Comparison of ENCODE assay signal across 8 mouse cellular contexts in the genomic region with DNA sequence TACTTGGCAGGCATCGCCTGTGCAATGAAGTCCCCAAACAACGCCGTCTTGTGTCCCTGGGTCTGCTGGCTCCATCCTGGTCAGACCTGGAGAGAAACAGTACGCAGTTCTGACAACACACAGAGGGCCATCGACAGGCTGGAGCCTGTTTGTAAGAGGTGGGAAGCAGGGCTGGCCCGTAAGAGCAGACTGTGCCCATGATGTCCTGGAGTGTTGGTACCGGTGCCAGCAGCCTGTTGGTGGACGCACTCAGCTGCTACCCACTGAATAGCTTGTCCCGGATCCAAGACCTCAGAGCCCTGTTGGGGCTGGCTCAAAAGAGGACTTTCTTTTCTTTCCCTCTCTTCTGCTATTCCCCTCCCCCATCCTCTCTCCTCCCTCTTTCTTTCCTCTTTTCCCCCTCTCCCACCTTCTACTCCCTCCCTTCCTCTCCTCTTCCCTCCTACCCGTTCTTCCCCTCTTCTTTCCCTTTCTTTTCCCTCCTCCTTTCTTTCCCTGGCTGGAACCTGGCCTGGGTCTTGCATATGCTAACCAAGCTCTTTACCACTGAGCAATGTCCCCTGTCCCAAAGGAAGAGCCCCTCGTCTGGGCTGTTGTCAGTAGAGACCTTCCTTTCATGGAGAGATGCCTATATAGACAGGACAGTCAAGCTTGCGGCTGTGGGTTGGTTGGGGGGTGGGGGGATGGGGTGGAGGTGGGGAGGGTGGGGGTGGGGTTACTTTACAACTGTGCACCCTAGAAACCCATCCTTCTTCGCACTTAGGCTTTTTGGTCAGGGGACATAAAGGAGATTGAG. TPM values are rescaled to one million over a fixed set of nuclear protein-coding genes. Genes with fewer than 3 reads are reported as not detected.
DNase-seq lines count a peak whose midpoint lies in the region; ATAC-seq and TF ChIP-seq lines count a peak whose summit lies in the region.

No protein-coding gene starts in this region.

- ATAC-seq in limb, embryonic 14.5 days (ENCODE audit: low FRiP score, low read depth) = no peak
- ATAC-seq in megakaryocyte, adult 5-6 weeks (ENCODE audit: poor library complexity, severe bottlenecking) = no peak

- peak overlapping the region; percentile 68 for H3K4me3 ChIP-seq in testis, adult 2 months (ENCODE audit: control insufficient read depth, low read depth, low read length)
- H3K4me3 ChIP-seq in limb, embryonic 14.5 days (replicated peaks; ENCODE audit: low read length) = no peak overlapping the region

- DNase-seq in heart, adult 11 months = peak; percentile 86
- DNase-seq in heart, postnatal 36 days = no peak
- no peak for DNase-seq in testis, postnatal 14 days (ENCODE audit: low spot score)
- DNase-seq in limb, embryonic 14.5 days (ENCODE audit: low spot score) = no peak
- DNase-seq in ovary, postnatal 10 days (ENCODE audit: low spot score) = no peak
- no peak for DNase-seq in embryo, embryonic 9.5 days (ENCODE audit: extremely low spot score)

- no peaks in the 10 kb centered on the region for H3K9me3 ChIP-seq in limb, embryonic 14.5 days (ENCODE audit: control insufficient read depth, low read length)

- WGBS in limb, embryonic 14.5 days = 54% methylated on average over 13 of the region's 13 CpGs

- intact Hi-C loops in heart, postnatal 36 days (cut with DNase I) = no loop called here

- no peak overlapping the region for H3K4me2 ChIP-seq in limb, embryonic 14.5 days (replicated peaks; ENCODE audit: low read depth, low read length, severe bottlenecking)

- TF ChIP-seq POLR2A in testis, adult 2 months (IDR thresholded peaks at IDR 0.05; ENCODE audit: control insufficient read depth, low read depth, low read length) = no peak
- no peak for TF ChIP-seq POLR2A in limb, embryonic 14.5 days (IDR thresholded peaks at IDR 0.05; ENCODE audit: borderline replicate concordance, extremely low read depth, insufficient read depth, insufficient read length)

- no peaks in the 10 kb centered on the region for H3K36me3 ChIP-seq in testis, adult 2 months (ENCODE audit: control insufficient read depth, insufficient read depth, low read length)
- no peaks in the 10 kb centered on the region for H3K36me3 ChIP-seq in limb, embryonic 14.5 days (ENCODE audit: control insufficient read depth, insufficient read depth, low read length)

- no peak overlapping the region for H3K27ac ChIP-seq in testis, adult 2 months (ENCODE audit: control insufficient read depth, insufficient read depth, low read depth, low read length)
- H3K27ac ChIP-seq in limb, embryonic 14.5 days (replicated peaks; ENCODE audit: low read depth, low read length) = peak overlapping the region; percentile 48; the same call in 1 of the 2 replicates

- H3K4me1 ChIP-seq in testis, adult 2 months (ENCODE audit: control insufficient read depth, insufficient read depth, low read length) = no peaks in the 10 kb centered on the region
- H3K4me1 ChIP-seq in limb, embryonic 14.5 days (ENCODE audit: control insufficient read depth, insufficient read depth, low read length) = peaks cover 76% of the 10 kb centered on the region

- TF ChIP-seq CTCF in testis, adult 2 months (IDR thresholded peaks at IDR 0.05; ENCODE audit: control insufficient read depth, insufficient read depth, insufficient replicate concordance, low read depth, low read length) = no peak

- no peaks in the 10 kb centered on the region for H3K27me3 ChIP-seq in testis, adult 2 months (ENCODE audit: control insufficient read depth, insufficient read depth, low read length)
- no peaks in the 10 kb centered on the region for H3K27me3 ChIP-seq in limb, embryonic 14.5 days (ENCODE audit: control insufficient read depth, insufficient read depth, low read length)

- H3K9ac ChIP-seq in limb, embryonic 14.5 days (ENCODE audit: low read depth, low read length, severe bottlenecking) = no peak overlapping the region

RNA-seq across cellular contexts. Expression of a gene that starts 27.9 kb away (rescaled TPM):
- total RNA-seq in heart, postnatal 36 days (2021) = 10 to 100 TPM in 1 of 2 experiments, 1 to 10 TPM in 1; 9.9 to 13.2 TPM
- 3.9 TPM in 2 replicates for polyA plus RNA-seq in testis, adult 2 months (2012; rRNA removed)
- polyA plus RNA-seq in limb, embryonic 14.5 days (2012; rRNA removed) = 20.4 and 27.4 TPM in 2 replicates
- polyA plus RNA-seq in limb, embryonic 14.5 days (2014; fragmentation: Nextera tagmentation; extraction: Ambion mirVana) = 38.4 and 43.2 TPM in 2 replicates
- total RNA-seq in megakaryocyte, adult 5-6 weeks (2015) = 0.11 TPM in 1 of 2 replicates, not detected in the other
- 0.40 and 0.57 TPM in 2 replicates for total RNA-seq in megakaryocyte, adult 5-6 weeks (2017)

Comparison
In these comparisons a context has a peak if more than half of its experiments do, and no peak if none do; other contexts are left out.
1. RNA of a gene that starts 27.9 kb away (total RNA-seq): 9.9 to 13.2 TPM in heart, postnatal 36 days; 0.11 to 0.57 TPM in megakaryocyte, adult 5-6 weeks; every median in the first group is over 4 times any median in the second.